Mouse (Mus musculus) gastrocnemius, adult 8-10 months (tissue): ENCODE measurements around the gene Akt1s1. TPM values are rescaled to one million over a fixed set of nuclear protein-coding genes. Genes with fewer than 3 reads are reported as not detected.
"Not testable (repeated sequence)": the region's sequence is repeated elsewhere in the genome, so short reads cannot be mapped to it uniquely, and the experiment has no call there.

Experiments used
- DNase-seq, 2 experiments: peaks; one replicate each; pipeline ENCODE4 v3.0.0; 2022; ENCODE audit warnings: low spot score in 2 of 2
- total RNA-seq, 4 experiments: library from RNA; stranded (reverse); gene quantifications; 2 replicates each; pipeline ENCODE4 v1.2.4; 2022

The Akt1s1 gene
- total RNA-seq, 4 experiments from 2014 or later: 139 to 158 (median 141) TPM

DNA sequence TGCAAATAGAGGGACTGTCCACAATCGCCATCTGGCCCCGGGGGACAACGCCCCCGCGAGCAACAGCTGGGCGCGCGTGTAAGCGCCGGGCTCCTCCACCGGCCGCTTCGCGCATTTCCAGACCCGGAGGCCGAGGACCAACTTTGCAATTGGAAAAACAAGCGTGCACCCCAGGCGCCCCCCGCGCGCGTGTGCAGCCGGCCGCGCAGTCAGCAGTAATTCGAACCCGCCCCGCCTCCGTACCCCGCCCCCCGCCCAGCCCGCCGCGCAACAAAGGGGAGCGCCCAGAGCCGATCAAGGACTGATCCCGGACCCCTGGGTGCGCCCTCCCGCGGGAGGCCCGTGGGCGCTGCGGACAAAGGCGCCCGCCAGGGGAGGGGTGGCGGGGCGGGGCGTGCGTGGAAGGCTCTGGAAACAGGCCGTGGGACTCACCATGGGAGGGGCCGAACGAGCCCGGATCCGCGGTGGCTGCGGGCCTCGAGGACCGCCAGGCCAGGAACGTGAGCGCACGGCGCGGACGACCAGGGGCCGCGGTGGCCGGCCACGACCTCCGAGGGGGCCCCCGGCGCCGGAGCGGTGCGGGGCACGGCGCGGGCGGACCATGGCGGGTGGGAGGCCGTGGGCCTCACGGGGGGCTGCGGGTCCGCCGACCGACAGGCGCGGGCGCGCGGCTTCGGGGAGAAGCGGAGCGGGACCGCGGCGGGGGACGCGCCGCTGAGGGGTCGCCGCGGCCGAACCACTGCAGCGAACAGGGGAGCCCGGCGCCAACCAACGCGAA is 20.3 kb downstream of the Akt1s1 start:
- DNase-seq: peak; percentile 58 to 68

DNA sequence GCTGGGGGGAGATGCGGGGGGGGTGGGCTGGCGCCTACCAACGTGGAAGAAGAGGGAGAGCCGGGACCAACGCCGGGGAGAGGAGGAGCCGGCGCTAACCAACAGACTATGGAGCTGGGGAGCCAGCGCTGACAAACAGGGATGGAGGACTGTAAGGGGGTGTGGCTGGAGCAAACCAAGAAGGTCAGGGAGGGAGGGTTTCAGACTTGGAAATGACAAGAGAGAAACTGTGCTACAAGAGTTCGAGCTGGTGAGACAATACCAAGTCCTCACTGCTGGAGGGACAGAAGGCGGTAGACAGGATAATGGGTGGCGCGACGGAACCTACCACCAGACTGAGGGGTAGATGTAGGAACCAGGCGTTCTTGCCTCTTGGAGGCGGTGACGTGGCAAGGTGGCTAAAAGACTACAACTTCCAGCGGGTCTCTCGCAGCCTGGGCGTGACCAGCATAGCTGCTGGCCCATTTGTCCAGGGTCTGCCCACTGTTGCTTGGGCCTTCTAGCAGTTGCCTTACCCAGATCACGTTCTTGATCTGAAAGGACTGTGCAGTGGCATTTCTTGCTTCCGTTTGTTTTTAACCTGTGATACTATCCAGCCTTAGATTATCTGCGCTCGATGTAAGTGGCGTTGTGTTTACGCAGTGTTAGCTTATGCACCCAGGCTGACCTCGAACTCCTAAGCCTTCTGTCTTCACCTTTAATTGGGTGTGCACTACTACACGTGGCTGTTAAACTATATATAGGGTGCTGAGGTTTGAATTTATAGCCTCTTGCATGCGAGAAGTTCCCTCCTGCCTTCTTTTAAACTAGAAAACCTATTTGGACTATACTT is 21.1 kb downstream of the Akt1s1 start, which contains the start of gene Ptov1:
Gene Ptov1 (minus strand): TSS at position 92 of the 832 bp plus-strand sequence.
- peak; percentile 86 to 91 for DNase-seq

DNA sequence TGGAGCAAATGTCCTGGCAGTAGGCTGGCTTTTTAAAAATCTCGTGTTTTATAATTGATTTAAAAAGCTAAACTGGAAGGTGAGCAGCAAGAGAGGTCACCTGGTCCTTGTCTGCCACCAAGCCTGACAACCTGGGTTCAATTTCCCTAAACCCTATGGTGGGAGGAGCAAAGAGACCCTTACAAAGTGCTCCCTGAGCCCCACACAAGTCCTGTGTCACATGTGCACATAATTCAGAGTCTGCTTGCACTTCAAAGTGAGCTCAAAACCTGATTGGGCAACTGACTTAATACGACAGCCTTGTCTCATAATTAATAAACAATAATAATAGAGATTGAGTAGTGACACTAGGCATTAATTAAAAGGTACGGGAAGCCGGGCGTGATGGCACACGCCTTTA is 21.8 kb downstream of the Akt1s1 start:
- no peak for DNase-seq

DNA sequence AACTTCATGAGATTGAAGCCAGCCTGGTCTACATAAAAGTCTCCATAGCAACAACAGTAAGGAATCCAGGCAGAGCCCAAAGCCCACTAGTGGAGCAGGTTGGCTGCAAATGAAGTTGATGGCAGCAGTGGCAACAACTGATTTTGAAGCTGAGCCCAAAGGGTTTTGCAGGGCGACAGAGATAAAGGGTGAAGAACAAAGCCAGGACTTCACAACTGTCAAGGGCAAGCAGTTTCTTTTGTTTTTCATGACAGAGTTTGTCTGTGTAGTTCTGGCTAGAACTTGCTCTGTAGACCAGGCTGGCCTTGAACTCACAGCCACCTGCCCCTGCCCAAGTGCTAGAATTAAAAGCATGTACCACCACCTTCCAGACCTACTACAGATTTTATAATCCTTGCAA is 22.4 kb downstream of the Akt1s1 start:
- DNase-seq: no peak

DNA sequence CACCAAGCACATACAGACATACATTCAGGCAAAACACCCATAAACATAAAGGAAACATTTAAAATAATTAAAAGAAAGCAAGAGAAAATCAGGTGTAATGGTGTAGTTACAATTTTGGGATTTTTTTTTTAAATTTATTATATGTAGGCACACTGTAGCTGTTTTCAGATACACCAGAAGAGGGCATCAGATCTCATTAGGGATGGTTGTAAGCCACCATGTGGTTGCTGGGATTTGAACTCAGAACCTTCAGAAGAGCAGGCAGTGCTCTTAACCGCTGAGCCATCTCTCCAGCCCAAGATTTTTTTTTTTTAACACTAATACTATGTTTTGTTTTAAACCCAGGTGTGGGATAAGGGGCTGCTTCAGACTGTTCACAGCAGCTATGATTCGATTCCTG is 23.0 kb downstream of the Akt1s1 start:
- not testable (repeated sequence) for DNase-seq

DNA sequence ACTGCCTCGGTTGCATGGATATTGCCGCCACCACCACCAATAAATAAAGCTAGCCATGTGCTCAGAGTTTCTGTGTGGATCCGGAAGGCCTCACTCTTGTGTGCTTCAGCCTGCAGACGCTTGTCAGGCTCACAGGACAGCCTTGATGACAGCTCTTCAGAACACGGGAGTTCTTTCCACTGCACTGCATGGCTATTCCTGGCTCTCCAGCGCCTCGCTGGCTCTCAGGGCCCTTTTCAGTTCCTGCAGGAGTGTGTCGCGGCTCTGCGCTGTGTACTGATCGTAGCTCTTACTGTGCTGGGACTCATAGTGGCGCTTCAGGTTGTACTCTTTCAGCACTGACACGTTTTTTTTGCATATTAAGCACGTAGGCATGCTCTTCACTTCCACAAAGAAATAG is 29.0 kb downstream of the Akt1s1 start:
- no peak for DNase-seq

DNA sequence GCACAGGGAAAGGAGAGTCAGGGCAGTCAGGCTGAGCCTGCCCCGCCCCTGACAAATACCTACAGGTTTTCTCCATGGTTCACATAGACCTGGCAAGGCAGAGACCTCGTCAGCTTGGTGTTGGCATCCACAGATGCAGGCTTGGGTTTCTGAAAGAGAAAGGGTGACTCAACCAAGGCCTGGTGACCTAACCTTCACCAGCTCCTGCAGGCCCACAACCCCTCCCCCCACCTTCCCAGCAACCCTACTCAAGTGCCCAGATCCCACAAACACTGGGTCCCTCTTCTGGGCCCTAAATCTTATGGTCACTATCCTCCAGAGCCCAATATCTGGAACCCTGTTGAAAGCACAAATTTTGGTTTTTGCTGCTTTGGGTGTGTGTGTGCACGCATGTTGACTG is 34.2 kb downstream of the Akt1s1 start:
- no peak for DNase-seq

DNA sequence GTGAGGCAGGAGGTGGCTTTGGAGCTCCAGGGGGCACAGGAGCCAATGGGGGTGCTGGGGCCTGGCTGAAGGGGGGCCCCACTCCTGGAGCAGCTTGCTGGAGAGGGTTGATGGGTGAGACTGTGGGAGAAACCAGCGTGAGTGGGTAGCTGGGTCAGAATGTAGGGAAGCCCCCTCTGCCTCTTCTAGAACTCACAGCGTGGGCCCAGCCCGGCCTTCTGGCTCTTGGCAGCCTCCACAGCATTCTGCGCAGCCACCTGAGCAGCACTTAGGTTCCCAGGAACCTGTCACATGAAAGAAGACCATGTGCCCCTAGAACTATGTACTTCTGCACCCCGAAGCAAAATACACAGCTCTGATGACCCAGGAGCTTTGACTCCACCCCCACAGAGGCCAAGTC is 35.8 kb downstream of the Akt1s1 start:
- DNase-seq: no peak

DNA sequence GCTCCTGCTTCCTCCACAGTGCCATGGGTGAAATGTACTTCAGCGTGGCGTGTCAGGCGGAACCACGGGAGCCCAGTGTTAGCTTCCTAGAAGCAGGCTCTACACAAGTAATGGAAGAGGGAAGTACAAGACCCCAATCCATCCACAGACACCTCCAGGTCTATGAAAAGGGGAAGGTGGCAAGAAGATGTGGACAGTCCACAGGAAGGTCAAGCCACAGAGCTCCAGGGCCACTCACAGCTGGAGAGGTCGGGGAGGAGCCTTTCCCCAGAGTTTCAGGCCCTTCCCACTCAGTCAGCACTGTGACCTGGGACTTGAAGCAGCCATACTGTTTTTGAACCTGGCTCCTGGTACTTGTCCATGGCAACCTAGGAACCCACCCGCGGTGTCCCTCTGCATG is 38.2 kb downstream of the Akt1s1 start:
- DNase-seq: no peak

DNA sequence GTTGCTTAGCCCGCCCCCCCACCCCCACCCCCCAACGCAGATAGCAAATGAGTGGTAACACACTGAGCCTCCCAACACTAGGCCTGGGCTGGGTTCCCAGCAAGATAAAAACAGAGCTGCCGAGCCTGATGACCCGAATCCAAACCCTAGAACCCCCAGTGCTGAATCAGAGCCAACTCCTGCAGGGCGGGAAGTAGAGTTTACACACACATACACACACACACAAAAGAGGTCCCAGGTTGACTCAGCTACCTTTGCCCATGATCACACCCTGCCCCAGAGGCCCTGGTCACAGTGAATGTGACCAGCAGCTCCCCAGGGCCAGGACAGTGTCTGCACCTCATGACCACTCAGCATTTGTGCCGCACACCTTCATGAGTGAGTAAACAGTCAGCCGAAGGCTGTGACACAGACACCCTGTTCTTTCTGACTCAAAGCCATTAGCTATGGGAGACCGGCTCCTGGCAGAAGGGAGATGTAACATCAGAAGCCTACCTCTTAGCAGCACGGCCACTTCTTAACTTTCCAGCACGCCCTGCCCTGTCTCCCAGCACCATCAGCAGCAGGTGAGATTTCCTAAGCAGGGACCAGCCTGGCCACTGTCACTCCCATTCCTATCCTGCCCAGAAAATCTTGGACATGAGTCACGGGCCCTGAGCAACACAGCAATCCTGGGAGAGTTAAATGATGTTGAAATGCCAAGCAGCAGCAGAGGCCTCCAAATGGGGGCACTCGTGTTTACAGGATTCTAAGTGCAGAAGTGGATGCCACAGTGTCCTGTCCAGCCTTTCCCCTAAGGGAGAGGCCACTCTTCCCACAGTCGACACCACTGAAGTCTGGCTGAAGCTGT is 39.7 kb downstream of the Akt1s1 start:
- DNase-seq: no peak

DNA sequence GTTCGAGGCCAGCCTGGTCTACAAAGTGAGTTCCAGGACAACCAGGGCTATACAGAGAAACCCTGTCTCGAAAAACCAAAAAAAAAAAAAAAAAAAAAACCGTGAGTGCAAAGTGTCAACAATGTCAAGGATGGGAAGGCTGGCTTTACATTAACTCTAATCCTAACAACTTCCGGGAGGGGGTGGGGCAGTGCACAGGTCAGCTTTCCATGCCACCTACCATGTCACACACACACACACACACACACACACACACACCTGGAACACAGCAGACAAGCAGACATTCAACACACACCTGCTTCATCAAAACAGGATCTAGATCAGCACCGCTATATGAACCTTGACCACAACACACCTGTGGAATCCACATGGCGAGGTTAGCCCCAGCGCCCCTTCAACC is 41.4 kb downstream of the Akt1s1 start:
- DNase-seq: no peak

DNA sequence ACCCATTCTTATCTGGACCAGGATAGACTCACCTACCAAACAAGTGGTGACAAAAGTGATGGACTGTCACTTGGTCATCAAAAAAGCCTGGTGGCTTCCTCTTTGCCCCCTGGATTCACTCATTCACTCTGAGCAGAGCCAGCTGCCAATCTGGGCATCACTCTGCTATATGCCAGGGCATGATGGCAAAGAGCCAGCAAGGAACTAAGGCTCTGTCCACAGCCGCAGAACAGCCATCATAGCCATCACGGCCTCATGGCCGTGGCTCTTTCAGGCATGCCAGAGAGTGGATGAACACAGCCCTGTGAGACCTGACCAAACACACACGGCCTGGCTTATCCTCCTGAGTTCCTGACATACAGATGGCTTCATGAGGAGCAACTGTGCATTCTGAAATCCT is 41.9 kb downstream of the Akt1s1 start:
- DNase-seq: no peak

DNA sequence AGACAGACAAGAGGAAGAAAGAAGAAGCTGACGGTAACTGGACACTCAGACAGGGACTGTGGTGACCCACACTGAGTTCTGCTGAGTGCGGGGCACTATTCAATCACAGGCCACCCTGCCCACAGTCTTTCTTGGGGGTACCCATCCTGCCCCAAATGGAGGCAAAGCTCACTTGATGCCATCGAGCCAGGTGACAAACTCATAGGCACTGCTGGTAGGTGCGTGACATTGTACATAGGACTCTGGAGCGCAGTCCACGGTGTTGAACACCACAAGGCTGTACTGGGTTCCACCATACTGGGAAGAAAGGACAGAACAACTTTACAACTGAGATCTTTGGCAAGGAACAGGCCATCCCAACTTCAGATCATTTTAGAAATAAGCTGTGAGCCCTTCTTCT is 42.8 kb downstream of the Akt1s1 start:
- no peak for DNase-seq

DNA sequence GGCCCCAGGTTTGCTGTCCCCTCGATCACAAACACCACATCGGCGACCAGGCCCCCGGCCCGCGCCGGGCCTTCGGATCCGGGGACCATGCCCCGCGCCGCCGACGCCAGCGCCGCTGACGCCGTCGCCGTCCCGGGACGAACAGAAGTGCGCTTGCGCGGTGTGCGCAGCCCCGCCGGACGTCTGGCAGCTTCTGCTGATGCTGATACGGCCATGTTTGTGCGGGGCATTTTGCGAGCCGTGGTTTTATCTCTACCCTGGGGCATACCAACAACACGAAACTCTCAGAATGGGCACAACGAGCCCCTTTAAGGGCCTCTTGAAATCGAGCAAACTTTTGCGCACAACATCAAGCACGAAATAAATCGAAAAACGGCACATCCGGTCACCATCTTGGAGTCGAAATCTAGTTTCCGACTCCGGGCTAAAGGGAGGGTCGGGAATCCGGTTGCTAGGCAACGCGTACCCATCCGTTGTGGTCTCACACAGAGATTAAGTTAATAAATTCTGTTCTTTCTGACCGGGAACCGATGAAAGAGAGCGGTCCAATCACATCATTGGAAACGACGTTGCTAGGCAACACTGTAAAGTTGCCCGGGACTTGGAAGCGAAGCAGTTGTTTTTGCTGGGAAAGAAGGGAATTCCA is 43.6 kb downstream of the Akt1s1 start, which contains the start of gene Med25:
Gene Med25 (minus strand): TSS at position 437 of the 646 bp plus-strand sequence.
- peak; percentile 77 to 88 for DNase-seq

DNA sequence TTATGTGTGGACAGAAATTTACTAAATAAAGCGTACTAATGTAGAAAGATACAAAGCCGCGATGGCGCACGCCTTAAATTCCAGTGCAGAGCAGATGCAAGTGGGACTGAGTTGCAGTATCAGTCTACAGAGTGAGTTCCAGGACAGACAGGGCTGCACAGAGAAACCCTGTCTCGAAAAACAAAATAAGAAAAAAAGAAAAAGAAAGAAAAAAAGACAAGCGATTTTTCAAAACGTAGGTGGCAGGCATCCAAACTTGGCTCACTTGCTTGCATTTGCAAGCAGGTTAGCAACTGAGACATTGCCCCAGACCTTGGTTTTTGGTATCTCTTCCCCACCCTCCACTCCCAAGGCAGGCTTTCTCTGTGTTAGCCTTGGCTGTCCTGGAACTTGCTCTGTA is 44.4 kb downstream of the Akt1s1 start:
- no peak for DNase-seq

DNA sequence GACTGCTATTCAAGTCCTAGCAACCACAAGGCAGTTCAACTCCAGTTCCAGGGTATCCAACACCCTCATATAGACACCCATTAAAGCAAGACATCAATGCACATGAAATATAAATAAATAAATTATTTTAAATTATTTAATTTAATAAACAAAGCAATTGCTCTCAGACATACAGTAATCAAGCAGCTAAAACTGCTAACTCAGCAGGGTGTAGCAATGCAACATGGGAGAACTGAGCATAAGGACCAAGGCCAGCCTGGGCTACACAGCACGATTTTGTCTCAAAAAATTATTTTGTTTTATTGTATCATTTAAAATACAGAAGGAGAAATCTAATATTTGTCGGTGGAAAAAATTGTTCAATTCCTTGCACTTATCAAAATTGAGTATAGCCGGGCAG is 45.4 kb downstream of the Akt1s1 start:
- no peak for DNase-seq

DNA sequence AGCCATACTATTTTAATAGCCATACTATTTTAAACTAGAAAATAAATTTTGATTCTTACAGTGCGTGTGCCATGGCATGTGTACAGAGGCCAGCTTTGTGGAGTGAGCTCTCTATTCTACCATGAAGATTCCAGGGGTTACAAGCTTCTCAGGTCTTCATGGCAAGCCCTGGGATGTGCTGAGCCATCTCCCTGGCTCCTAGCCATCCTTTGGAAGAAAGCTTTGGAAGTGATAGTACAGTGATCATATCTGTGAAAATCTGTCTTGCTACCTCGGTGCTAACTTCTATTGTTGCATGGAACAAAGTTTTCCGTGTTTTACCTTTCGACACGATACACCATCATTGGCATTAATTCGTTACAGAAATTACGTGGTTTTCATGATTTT is 46.4 kb downstream of the Akt1s1 start:
- DNase-seq: no peak

DNA sequence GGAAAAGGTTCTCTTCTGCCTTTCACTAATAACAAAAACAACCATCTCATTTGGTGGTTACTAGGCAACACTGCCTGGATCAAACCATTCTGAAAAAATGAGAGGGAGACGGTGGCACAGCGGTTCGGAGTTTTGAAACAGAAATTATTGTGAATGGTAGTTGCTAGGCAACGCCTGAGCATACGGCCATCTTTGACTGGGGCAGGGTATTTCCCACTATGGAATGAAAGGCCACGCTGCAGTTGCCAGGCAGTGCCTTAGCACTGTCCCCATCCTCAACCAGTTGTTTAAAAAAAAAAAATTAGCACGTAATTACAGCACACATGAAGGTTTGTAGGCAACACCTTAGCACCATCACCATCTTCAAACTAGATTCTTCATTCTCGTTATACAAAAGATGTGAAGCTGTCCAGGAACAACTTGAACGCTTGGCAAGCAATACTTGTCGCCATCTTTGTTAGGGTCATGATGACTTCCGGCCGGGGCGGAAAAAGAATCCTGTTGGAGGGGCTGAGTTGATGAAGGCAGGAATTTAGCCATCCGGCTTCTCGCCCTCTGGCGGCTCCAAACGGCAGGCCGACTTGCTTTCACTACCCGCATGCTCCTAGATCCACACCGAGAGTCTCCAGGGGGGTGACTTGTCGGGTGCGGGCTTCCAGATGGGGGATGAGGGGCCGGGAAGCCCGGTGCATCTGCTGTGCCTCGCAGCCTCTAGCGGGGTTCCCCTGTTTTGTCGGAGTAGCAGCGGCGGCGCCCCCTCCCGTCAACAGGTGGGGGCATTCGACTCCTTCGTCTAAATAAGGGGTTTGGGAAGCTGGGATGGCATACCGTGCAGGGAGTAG is 47.0 kb downstream of the Akt1s1 start, which contains the start of gene Fuz:
Gene Fuz (plus strand): TSS at position 487 of the 842 bp plus-strand sequence.
- peak; percentile 79 to 88 for DNase-seq

DNA sequence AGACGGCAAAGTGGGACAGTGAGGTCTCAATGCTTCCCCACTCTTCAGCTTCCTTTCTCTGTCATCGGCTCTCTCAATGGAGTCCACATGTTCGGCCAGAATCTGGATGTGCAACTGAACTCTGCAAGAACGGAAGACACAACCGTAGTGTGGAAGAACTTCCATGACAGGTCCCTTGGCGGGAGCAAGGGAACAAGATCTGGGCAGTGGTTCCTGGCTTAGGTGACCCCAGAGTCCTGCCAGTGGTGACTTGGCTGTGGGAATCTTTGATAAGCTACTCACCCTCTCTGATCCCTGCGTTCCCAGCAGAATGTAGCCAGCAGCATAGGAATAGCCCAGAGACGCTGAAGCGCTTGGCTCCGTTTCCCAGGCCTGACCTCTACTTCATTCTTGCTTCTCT is 47.7 kb downstream of the Akt1s1 start:
- DNase-seq: no peak

DNA sequence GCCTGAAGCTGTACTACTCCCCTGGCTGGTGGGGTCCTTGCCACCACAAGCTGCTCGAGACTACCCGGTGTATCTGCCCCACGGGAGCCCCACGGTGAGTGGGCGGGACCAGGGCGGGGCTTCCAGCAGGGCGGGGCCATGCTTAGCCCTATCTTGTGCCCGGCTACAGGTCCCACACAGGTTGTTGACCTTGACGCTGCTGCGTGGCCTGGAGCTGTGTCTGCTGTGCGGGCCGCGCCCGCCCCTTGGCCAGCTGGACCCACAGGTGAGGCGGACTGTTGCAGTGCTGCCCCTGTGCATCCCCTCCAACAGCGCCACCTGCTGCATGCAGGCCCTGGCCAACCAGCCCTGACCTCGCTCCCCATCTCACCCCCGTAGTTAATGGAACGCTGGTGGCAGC is 49.8 kb downstream of the Akt1s1 start:
- DNase-seq: no peak
